Mouse (Mus musculus): ENCODE measurements around the gene Cyp4f18. TPM values are rescaled to one million over a fixed set of nuclear protein-coding genes. Genes with fewer than 3 reads are reported as not detected.
"Not testable (repeated sequence)": the region's sequence is repeated elsewhere in the genome, so short reads cannot be mapped to it uniquely, and the experiment has no call there.

Cyp4f18 gene
- 5.2 and 6.8 TPM in 2 replicates for polyA plus RNA-seq (2012; ENCODE audit: insufficient read depth, low replicate concordance)

- TF ChIP-seq FLI1 (IDR thresholded peaks at IDR 0.05; ENCODE audit: low read length) (no peak), GATA1 (IDR thresholded peaks at IDR 0.05; ENCODE audit: borderline replicate concordance, low read length) (no peak)
- Histone ChIP-seq H3K9me3 (peaks cover 9% of the 10 kb centered on the region), H3K4me3 (replicated peaks) (peak within 1 kb of the TSS; percentile 29), H3K36me3 (replicated peaks; ENCODE audit: low read length) (no peaks in the 10 kb centered on the region), H3K27me3 (replicated peaks) (no peaks in the 10 kb centered on the region), H3K4me1 (no peaks in the 10 kb centered on the region)
Measured at GRCm38 (mm10) chr8:72009473-72009872, at the start of gene Cyp4f18. Gene Cyp4f18, minus strand, starts transcription at chr8:72009626.

GRCm38 (mm10) chr8:72057643-72058042 lies 48.2 kb upstream of the Cyp4f18 start:
- not testable (repeated sequence) for H3K4me1 ChIP-seq; H3K4me3 ChIP-seq (replicated peaks); H3K27me3 ChIP-seq (replicated peaks); H3K36me3 ChIP-seq (replicated peaks; ENCODE audit: low read length)
- H3K9me3 ChIP-seq, result peaks cover 19% of the 10 kb centered on the region

GRCm38 (mm10) chr8:72054633-72055032 lies 45.2 kb upstream of the Cyp4f18 start:
- H3K4me1 ChIP-seq; H3K36me3 ChIP-seq (replicated peaks; ENCODE audit: low read length); H3K4me3 ChIP-seq (replicated peaks); H3K27me3 ChIP-seq (replicated peaks): not testable (repeated sequence)
- peaks cover 17% of the 10 kb centered on the region for H3K9me3 ChIP-seq

- H3K4me3 ChIP-seq (replicated peaks), result no peak overlapping the region
- TF ChIP-seq FLI1 (IDR thresholded peaks at IDR 0.05; ENCODE audit: low read length), result no peak
- TF ChIP-seq GATA1 (IDR thresholded peaks at IDR 0.05; ENCODE audit: borderline replicate concordance, low read length), result no peak
- no peaks in the 10 kb centered on the region for H3K4me1 ChIP-seq
- H3K9me3 ChIP-seq, result no peaks in the 10 kb centered on the region
- no peaks in the 10 kb centered on the region for H3K27me3 ChIP-seq (replicated peaks)
- no peaks in the 10 kb centered on the region for H3K36me3 ChIP-seq (replicated peaks; ENCODE audit: low read length)
Measured at GRCm38 (mm10) chr8:72042493-72042892, 33.1 kb upstream of the Cyp4f18 start.

GRCm38 (mm10) chr8:72040918-72041317 lies 31.5 kb upstream of the Cyp4f18 start, which contains the start of gene Olfr372:
Gene Olfr372, plus strand, starts transcription at chr8:72041218.
- not testable (repeated sequence) for H3K4me3 ChIP-seq (replicated peaks); H3K27me3 ChIP-seq (replicated peaks); H3K9me3 ChIP-seq; H3K4me1 ChIP-seq; H3K36me3 ChIP-seq (replicated peaks; ENCODE audit: low read length)

GRCm38 (mm10) chr8:72032926-72033325 lies 23.5 kb upstream of the Cyp4f18 start:
- H3K4me1 ChIP-seq; H3K4me3 ChIP-seq (replicated peaks); H3K36me3 ChIP-seq (replicated peaks; ENCODE audit: low read length); H3K27me3 ChIP-seq (replicated peaks); H3K9me3 ChIP-seq: not testable (repeated sequence)

- H3K9me3 ChIP-seq; H3K27me3 ChIP-seq (replicated peaks); H3K4me3 ChIP-seq (replicated peaks); H3K4me1 ChIP-seq; H3K36me3 ChIP-seq (replicated peaks; ENCODE audit: low read length): not testable (repeated sequence)
Measured at GRCm38 (mm10) chr8:72024886-72025285, 15.5 kb upstream of the Cyp4f18 start.

- H3K4me1 ChIP-seq, result no peaks in the 10 kb centered on the region
- TF ChIP-seq GATA1 (IDR thresholded peaks at IDR 0.05; ENCODE audit: borderline replicate concordance, low read length), result no peak
- TF ChIP-seq FLI1 (IDR thresholded peaks at IDR 0.05; ENCODE audit: low read length), result no peak
- no peaks in the 10 kb centered on the region for H3K9me3 ChIP-seq
- H3K27me3 ChIP-seq (replicated peaks), result no peaks in the 10 kb centered on the region
- no peaks in the 10 kb centered on the region for H3K36me3 ChIP-seq (replicated peaks; ENCODE audit: low read length)
- no peak overlapping the region for H3K4me3 ChIP-seq (replicated peaks)
Measured at GRCm38 (mm10) chr8:72019816-72020215, 10.4 kb upstream of the Cyp4f18 start.

GRCm38 (mm10) chr8:72019022-72019421 lies 9.6 kb upstream of the Cyp4f18 start:
- not testable (repeated sequence) for H3K9me3 ChIP-seq; H3K4me3 ChIP-seq (replicated peaks); H3K27me3 ChIP-seq (replicated peaks); H3K36me3 ChIP-seq (replicated peaks; ENCODE audit: low read length); H3K4me1 ChIP-seq

- Histone ChIP-seq H3K4me3 (replicated peaks) (no peak overlapping the region), H3K36me3 (replicated peaks; ENCODE audit: low read length) (no peaks in the 10 kb centered on the region), H3K4me1 (no peaks in the 10 kb centered on the region), H3K27me3 (replicated peaks) (no peaks in the 10 kb centered on the region), H3K9me3 (no peaks in the 10 kb centered on the region)
- TF ChIP-seq FLI1 (IDR thresholded peaks at IDR 0.05; ENCODE audit: low read length) (no peak), GATA1 (IDR thresholded peaks at IDR 0.05; ENCODE audit: borderline replicate concordance, low read length) (no peak)
Measured at GRCm38 (mm10) chr8:72018141-72018540, 8.7 kb upstream of the Cyp4f18 start.

GRCm38 (mm10) chr8:72017339-72017738 lies 7.9 kb upstream of the Cyp4f18 start:
- not testable (repeated sequence) for H3K4me3 ChIP-seq (replicated peaks); H3K9me3 ChIP-seq; H3K36me3 ChIP-seq (replicated peaks; ENCODE audit: low read length); H3K4me1 ChIP-seq; H3K27me3 ChIP-seq (replicated peaks)

- not testable (repeated sequence) for H3K27me3 ChIP-seq (replicated peaks); H3K36me3 ChIP-seq (replicated peaks; ENCODE audit: low read length); H3K4me1 ChIP-seq; H3K9me3 ChIP-seq; H3K4me3 ChIP-seq (replicated peaks)
Measured at GRCm38 (mm10) chr8:72013506-72014228, 4.2 kb upstream of the Cyp4f18 start.

Measured in megakaryocyte, embryonic 14.5 days (primary cell).